Mouse (Mus musculus) erythroid progenitor cell, adult 5-6 weeks (primary cell): ENCODE data around the gene Gm10447. TPM values are rescaled to one million over a fixed set of nuclear protein-coding genes. Genes with fewer than 3 reads are reported as not detected.
"Not testable (repeated sequence)": the region's sequence is repeated elsewhere in the genome, so short reads cannot be mapped to it uniquely, and the experiment has no call there.

Experiments
- ATAC-seq: replicated peaks from 2 replicates; pipeline ENCODE4 v1.8.0; 2016; ENCODE audit warnings: moderate number of reproducible peaks, mild to moderate bottlenecking, moderate TSS enrichment, inconsistent platforms; ENCODE audit not compliant: poor library complexity, low FRiP score, severe bottlenecking
- total RNA-seq, 2 experiments: library from RNA; stranded (forward) in 1 of 2; stranded (reverse) in 1 of 2; fragments of 150-400 nt in 1 of 2; fragments of 186-747, 209-891 nt in 1 of 2; gene quantifications; 2 replicates each; pipeline versions ENCODE4 v1.2.3 to v1.2.4; 2015 to 2017; ENCODE audit warnings: low replicate concordance in 2 of 2

Gm10447 gene
- total RNA-seq, 2 experiments from 2014 or later = not detected

- ATAC-seq = no peak
Observed at GRCm38 (mm10) chr11:53450070-53450705, 6.7 kb downstream of the Gm10447 start.

DNA sequence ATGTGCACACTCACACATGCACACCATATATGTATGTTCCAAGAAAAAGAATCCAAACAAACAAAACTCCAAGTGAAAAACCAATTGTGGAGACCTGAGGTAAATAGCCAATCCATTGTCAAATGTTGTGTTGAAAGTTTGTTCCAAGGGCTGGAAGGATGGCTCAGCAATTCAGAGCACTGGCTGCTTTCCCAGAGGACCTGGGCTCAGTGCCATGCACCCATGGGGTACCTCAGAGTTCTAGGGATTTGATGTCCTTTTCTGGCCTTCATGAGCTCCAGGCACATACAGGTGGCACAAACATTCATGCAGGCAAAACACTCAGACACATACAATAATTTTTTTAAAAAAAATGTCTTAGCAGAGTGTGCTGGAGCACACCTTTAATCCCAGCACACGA lies 8.4 kb downstream of the Gm10447 start:
- ATAC-seq = no peak

DNA sequence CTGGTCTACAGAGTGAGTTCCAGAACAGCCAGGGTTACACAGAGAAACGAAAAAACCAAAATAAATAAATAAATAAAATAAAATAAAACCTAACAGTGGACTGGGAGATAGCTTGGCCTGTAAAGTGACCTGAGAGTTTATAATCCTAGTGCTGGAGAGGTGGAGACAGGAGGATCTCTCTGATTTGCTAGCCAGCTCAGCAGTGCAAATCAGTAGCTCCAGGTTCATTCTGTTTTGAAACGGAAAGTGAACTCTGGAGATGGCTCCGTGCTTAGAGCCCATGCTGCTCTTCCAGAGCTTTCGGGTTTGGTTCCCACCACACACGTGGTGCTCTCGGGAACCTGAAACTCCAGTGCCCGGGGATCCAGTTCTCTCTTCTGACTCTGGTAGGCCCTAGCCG lies 8.9 kb downstream of the Gm10447 start:
- ATAC-seq = no peak

- ATAC-seq = no peak
Observed at GRCm38 (mm10) chr11:53446183-53446582, 10.7 kb downstream of the Gm10447 start.

GRCm38 (mm10) chr11:53445562-53445961 lies 11.3 kb downstream of the Gm10447 start:
- no peak for ATAC-seq

- ATAC-seq = no peak
Observed at GRCm38 (mm10) chr11:53443861-53444260, 13.0 kb downstream of the Gm10447 start.

- ATAC-seq = no peak
Observed at GRCm38 (mm10) chr11:53441921-53442320, 15.0 kb downstream of the Gm10447 start.

GRCm38 (mm10) chr11:53436338-53436737 lies 20.6 kb downstream of the Gm10447 start:
- ATAC-seq = no peak

DNA sequence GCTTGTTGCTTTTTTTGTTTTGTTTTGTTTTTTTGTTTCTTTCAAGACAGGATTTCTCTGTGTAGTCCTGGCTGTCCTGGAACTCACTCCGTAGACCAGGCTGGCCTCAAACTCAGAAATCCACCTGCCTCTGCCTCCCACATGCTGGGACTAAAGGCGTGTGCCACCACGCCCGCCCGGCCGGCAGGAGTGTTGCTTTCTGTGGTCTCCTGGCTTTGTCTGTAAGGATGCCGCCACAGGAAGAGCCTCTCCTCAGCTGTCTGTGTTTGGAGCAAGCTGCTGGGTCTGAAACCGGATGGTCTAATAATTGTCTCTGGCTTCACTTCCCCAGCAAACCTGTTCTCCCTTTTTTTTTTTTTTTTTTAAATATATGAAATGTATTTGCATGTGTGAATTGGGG lies 21.4 kb downstream of the Gm10447 start:
- no peak for ATAC-seq

DNA sequence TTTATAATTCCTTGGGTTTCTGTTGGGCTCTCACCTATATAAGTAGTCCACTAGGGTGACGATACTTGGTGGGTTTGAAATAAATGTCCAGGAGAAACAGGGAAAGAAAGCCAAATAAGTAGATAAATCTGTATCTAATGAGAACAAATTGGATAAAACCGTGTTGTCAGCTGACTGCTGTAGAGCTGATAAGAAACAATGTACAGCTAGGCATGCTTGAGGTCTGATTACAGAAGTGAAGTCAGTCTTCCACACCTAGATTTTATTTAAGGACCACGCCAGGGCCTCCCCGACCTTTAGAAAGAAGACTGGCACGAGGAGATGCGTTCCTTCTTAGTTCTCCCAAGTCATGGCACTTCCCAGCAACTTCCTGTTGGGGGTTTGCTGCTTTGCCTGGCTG lies 23.9 kb downstream of the Gm10447 start:
- ATAC-seq = no peak

DNA sequence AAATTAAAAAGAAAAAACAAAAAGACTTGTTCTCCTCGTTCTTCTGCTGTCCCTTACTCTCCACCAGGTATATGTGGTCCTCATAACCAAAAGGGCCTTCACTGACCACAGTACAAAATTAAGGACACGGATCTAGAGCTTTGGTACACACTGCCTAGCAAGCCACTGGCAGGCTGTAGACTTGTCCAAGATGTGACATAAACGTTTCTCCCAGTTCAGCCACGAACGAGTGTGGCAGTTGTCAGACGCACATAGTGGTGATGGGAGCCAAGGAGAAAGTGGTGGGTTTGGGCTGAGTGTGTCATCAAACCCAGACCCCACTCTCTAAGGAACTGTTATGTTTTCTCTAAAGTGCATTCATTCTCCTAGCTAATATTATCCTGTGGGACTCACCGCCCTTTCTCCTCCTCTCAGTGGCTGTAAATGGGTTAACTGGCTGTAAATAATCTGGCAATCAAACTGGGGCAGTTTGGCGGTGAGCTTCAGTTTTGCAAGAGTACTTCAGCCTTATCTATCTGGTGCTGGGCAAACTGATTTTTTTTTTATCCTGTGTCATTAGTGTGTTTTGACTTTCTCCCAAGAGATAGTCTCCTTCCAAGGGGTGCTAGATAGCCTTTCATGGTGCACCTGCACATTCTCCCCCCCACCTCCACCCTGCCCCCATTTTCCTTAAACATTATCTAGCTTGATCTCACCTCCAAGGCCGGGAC lies 25.4 kb downstream of the Gm10447 start:
- ATAC-seq = peak; percentile 8; the same call in 1 of the 2 replicates

DNA sequence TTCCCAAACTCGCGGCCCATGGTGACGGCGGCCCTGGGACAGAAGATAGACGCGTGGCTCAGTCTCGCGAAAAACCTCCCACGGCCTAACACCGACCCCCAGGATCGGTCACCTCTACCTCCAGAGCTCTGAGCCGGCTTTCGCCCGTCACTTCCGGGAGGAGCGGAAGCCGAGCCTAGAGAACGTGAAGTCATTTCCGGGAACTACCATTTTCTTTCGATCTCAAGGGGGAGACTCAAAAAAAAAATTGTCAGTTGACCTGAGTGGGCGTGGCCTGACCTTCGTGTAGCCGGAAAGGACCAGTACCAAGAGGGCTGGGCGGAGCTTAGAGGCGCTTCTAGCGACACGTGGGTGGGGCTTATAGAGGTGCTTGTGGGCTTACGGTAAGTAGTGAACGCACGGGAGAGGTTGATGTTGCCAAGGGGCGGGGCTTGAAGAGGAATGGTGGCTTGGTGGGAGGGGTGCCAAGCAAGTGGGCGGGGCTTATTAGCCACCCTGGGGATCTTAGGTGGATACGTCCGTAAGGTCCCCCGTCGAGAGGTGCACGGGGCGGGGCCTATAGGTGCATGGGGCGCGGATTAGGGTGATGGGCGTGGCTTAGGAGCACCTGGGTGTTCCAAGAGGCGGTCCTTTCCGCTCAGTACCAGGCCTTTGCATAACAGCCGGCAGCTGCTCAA lies 26.1 kb downstream of the Gm10447 start, which contains the start of the genes Uqcrq and Gdf9:
TSS of gene Uqcrq (minus strand) at position 162 of the 677 bp plus-strand sequence.
TSS of gene Gdf9 (plus strand) at position 354 of the 677 bp plus-strand sequence.
- peak; percentile 90 for ATAC-seq

DNA sequence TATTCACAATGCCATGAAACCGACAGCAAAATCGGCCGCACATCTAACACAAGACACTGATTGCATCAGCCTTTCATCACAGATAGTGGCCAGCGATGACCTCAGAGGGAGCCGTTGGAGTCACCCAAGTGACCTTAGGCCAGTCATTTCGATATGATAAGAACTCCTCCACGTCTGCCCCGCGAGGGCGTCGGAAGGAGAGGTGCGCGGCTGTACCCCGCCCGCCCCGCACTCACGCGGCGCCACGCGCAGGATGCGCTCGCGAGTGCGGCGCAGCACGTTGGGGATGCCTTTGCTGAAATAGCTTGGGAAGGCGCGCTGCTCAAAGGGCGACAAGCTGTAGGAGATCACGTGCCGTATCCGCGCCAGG lies 26.6 kb downstream of the Gm10447 start:
- ATAC-seq = peak; percentile 48

GRCm38 (mm10) chr11:53429182-53429581 lies 27.7 kb downstream of the Gm10447 start:
- ATAC-seq = no peak

- ATAC-seq = no peak
Observed at GRCm38 (mm10) chr11:53428716-53429057, 28.2 kb downstream of the Gm10447 start.

GRCm38 (mm10) chr11:53427993-53428715 lies 28.8 kb downstream of the Gm10447 start:
- ATAC-seq = no peak

DNA sequence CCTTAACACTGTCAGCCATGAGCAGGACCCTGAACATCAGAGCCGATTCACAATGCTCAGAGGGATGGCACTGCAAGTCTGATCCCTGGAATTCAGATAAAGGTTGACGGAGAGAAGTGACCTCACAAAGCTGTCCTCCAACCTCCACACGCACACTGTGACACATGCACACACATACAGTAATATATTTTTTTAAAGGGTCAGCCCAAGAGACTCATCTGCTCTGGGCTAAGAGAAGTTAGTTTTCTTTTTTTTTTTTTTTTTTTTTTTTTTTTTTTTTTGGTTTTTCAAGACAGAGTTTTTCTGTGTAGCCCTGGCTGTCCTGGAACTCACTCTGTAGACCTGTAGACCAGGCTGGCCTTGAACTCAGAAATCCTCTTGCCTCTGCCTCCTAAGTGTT lies 30.0 kb downstream of the Gm10447 start:
- ATAC-seq = not testable (repeated sequence)

GRCm38 (mm10) chr11:53425711-53426255 lies 31.1 kb downstream of the Gm10447 start:
- ATAC-seq = no peak

DNA sequence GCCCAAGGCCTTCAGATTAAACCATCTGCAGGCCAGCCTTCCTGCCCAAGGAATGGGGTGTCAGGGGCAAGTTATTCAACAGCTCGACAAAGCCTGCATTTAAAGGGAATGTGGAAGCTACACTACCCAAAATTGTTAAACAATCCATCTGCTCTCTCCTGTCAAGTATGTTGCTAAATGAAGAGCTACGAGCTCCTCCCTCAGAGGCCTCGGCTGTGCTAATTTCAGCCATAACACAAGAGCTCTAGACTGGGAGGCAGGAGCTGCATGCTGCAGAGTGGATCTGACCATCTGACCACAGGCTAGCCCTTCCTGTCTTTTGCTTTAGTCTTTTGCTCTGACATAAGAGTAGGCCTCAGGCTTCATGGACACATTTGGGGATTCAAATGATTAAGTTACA lies 31.7 kb downstream of the Gm10447 start:
- no peak for ATAC-seq

DNA sequence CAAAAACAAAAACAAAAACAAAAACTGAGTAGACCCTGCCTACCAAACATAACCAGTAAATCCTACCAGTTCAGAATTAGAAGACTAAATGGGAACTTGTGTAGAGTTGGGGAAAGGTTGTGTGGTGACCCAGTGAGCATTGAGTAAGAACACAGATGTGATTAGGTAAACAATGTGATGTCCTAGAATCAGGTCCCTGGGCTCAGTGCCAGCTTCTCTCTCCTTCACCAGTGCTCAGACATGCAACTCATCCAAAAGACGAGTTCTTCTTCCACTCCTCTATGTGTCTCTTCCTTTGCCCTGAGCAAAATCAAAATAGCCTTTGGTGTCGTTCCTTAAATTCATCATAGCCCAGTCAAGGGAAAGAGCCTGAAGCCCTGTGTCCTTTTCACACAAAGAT lies 32.1 kb downstream of the Gm10447 start:
- ATAC-seq = no peak
